Mouse (Mus musculus): ENCODE data around the gene Aak1.

Aak1 gene

GRCm38 (mm10) chr6:86848915-86849644, at the start of gene Aak1:
TSS of gene Aak1 (plus strand) at chr6:86849517.
- peak; percentile 85 for DNase-seq (ENCODE audit: extremely low read depth, insufficient read length, low spot score)

GRCm38 (mm10) chr6:86800467-86800866, 48.9 kb upstream of the Aak1 start:
- no peak for DNase-seq (ENCODE audit: extremely low read depth, insufficient read length, low spot score)

DNA sequence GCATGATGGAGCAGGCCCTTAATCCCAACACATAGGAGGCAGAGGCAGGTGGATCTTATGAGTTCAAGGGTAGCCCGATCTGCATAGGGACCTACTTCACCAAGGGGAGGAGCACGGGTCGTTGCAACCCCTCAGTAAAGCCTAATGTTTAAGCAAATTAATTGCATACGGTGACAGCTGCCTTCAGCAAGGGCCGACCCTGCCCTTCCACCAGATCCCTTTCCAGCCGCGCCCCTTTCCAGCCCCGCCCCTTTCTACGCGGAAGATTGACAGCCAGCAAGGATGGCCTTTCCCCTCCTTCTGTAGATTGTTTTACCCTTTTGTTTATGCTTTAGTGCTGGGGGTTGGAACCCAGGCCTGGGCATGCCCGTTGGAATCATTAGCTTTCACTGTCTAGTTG, 47.9 kb upstream of the Aak1 start:
- DNase-seq (ENCODE audit: extremely low read depth, insufficient read length, low spot score): no peak

DNA sequence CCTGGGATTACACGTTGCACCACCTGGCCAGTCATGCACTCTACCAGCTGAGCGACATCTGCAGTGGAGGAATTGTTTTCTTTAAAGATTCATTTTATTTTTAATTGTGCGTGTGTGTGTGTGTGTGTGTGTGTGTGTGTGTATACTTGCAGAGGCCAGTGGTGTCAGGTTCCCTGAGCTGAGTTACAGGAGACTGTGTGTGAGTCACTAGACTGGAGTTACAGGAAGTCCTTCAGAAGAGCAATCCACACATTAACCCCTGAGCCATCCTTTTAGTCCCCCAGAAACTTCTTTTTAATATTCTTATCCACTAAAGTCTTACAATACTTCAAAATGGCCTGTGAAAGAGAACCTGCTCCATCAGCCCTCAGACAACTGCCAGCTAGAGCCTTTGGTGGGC, 44.7 kb upstream of the Aak1 start:
- no peak for DNase-seq (ENCODE audit: extremely low read depth, insufficient read length, low spot score)

DNA sequence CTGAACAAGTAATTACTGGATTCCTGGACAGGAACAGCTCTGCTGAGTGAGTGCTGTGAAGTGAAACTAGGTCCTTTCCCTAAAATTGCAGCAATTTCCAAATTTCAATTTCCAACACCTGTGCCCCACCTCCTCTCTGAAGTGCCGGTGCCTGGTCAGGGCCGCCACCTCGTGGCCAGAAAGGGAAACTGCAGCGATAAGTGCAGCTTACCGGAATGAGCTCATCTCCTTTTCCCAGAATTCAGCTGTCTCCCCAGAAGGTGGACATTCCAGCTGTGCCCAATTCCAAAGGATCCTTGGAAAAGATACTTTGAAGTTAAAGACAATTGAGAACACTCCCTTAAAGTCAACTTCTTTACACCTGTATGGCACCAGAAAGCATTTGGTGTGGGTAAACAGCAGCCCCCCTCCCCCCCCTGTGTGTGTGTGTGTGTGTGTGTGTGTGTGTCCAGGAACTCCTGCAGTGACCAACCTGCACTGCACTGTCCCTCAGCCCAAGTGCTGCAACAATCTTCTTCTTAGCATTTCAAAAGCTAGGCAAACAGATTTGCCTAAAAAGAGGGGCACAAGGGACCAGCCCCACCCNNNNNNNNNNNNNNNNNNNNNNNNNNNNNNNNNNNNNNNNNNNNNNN, 42.7 kb upstream of the Aak1 start:
- peak; percentile 34 for DNase-seq (ENCODE audit: extremely low read depth, insufficient read length, low spot score)

DNA sequence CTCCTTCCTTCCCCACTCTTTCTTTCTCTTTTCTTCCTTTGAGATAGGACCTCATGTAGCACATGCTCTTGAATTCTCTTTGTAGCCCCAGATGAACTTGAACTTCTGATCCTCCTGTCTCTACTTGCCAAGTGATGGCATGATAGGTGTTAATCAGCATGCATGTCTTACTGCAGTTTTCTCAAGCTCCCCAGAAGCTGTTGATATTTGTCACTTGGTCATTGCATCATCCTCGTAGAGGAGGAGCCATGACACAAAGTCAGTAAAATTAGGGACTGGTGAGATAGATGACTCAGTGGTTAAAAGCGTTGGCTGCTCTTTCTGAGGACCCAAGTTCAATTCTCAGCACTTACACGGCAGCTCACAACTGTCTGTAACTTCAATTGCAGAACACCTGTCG, 36.4 kb upstream of the Aak1 start:
- no peak for DNase-seq (ENCODE audit: extremely low read depth, insufficient read length, low spot score)

GRCm38 (mm10) chr6:86813341-86813740, 36.0 kb upstream of the Aak1 start:
- no peak for DNase-seq (ENCODE audit: extremely low read depth, insufficient read length, low spot score)

DNA sequence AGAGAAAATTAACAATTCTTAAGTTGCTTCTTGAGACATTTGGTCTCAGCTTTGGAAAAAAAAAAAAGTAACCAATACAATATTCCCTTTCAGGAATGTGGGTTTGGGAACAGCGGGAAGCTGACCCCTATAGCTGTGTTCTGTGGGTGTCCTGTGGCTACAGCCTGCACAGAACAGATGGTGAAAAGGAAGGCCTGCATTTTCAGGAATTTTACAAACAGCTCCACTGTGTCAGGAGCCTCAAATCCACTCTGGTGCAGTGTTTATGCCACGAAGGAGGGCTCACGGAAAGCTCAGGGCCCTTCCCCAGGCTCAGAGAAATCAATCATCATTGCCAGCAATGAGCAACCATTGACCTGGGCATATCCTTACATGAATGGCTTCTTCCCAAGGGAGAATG, 34.4 kb upstream of the Aak1 start:
- DNase-seq (ENCODE audit: extremely low read depth, insufficient read length, low spot score): no peak

- no peak for DNase-seq (ENCODE audit: extremely low read depth, insufficient read length, low spot score)
These were observed 33.9 kb upstream of the Aak1 start for GRCm38 (mm10) chr6:86815436-86815835.

DNA sequence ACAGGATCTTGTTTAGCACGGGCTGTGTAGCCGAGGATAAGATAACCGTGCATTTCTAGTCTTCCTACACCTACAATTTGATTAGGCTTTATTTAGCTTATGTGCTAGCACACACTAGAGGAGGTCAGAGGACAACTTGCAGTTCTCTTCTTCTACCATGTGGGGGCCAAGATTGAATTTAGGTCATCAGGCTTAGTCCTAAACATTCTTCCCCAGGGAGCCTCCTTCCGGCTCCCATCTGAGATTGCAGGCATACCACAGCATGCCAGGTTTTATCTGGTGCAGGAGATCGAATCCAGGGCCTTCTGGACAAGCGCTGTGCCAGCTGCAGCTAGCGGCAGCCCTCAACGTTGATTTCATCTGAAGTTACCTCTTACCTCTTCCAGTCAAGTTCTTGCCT, 32.7 kb upstream of the Aak1 start:
- peak; percentile 40 for DNase-seq (ENCODE audit: extremely low read depth, insufficient read length, low spot score)

- DNase-seq (ENCODE audit: extremely low read depth, insufficient read length, low spot score): no peak
These were observed 30.4 kb upstream of the Aak1 start for GRCm38 (mm10) chr6:86818914-86819313.

DNA sequence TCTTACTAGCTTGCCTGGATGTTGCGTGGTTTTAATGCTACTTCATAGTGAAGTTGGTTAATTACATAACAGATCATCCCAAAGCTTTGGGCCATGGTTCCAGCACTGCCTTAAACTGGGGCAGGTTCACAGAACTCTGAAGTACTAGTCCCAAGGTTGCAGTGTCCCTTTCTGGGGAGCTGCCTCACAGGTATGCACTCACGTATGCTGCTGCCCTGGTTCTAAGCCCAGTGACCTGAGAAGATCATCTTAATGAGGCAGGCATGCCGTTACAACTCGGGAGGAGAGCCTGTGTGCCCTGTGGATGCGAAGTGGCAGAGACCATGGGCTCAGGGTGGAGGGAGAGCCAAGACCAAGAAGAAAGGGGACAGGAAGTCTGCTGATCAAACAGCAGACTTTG, 29.4 kb upstream of the Aak1 start:
- DNase-seq (ENCODE audit: extremely low read depth, insufficient read length, low spot score): no peak

DNA sequence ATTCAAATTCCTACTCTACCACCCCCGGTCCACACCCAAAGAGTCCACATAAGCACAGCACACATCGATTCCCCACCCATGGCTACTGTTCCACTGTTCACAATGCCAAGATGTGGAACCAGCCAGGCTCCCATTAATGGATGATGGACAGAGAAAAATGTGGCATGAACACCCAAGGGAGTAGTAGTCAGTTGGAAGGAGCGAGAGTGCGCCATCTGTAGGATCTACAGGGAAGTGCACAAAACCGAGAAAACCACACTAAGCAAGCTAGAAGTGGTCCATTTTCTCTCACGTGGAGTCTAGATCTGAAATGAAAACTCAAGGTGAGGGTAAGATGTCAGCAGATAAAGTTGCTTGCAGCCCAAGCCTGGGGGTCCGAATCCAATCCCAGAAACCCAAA, 28.6 kb upstream of the Aak1 start:
- no peak for DNase-seq (ENCODE audit: extremely low read depth, insufficient read length, low spot score)

GRCm38 (mm10) chr6:86822285-86823050, 26.8 kb upstream of the Aak1 start:
- peak; percentile 18 for DNase-seq (ENCODE audit: extremely low read depth, insufficient read length, low spot score)

- no peak for DNase-seq (ENCODE audit: extremely low read depth, insufficient read length, low spot score)
These were observed 26.3 kb upstream of the Aak1 start for GRCm38 (mm10) chr6:86823051-86823431.

DNA sequence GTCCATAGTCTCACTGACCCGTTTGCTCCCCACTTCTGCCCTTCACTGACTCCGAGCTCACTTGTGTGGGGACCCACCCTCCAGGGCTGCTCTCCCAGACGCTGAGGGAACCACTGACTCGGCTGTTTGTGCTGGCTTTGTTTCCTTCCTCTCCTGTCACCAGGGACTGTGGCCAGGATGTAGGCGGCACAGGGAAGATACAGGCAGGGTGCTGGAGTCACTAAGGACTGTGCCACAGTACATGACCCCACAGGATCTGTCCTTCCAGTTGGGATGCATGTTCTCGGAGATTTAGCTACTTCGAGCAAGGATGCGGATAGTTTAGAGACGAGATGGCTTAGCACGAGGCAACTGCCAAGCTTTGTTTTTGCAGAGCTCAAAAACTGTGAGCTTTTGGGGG, 25.5 kb upstream of the Aak1 start:
- DNase-seq (ENCODE audit: extremely low read depth, insufficient read length, low spot score): no peak

- DNase-seq (ENCODE audit: extremely low read depth, insufficient read length, low spot score): no peak
These were observed 24.9 kb upstream of the Aak1 start for GRCm38 (mm10) chr6:86824401-86824800.

DNA sequence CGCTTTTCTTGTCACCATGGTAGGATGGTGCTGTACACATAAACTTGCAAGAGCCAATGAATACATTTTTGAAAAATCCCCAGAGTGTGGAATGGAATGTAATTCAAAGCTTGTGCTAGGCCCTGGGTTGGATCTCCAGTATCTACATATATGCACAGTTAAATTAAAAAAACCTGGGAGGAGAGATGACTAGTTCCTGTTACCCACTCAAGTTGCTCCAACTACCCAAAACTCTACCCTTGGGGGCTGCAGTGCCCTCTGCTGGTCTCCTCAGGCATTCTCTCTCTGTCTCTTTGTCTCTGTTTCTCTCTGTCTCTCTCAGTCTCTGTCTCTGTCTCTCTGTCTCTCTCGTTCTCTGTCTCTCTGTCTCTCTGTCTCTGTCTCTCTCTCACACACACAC, 21.9 kb upstream of the Aak1 start:
- DNase-seq (ENCODE audit: extremely low read depth, insufficient read length, low spot score): no peak

DNA sequence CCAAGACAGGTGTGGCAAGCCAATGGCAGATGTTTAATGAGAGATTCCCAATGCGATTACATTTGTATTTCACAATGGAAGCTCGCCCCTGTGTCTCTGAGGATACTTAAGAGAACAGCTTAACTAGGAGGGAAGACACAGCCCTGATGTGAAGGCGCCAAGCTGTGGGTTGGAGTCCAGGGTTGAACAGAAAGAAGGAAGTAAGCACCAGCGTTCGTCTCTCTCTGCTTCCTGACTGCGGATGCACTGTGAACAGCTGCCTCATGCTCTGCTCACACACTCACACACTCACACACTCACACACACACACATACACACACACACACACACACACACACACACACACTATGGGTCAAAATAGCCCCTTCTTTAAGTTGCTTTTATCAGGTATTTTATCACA, 19.5 kb upstream of the Aak1 start:
- DNase-seq (ENCODE audit: extremely low read depth, insufficient read length, low spot score): no peak

DNA sequence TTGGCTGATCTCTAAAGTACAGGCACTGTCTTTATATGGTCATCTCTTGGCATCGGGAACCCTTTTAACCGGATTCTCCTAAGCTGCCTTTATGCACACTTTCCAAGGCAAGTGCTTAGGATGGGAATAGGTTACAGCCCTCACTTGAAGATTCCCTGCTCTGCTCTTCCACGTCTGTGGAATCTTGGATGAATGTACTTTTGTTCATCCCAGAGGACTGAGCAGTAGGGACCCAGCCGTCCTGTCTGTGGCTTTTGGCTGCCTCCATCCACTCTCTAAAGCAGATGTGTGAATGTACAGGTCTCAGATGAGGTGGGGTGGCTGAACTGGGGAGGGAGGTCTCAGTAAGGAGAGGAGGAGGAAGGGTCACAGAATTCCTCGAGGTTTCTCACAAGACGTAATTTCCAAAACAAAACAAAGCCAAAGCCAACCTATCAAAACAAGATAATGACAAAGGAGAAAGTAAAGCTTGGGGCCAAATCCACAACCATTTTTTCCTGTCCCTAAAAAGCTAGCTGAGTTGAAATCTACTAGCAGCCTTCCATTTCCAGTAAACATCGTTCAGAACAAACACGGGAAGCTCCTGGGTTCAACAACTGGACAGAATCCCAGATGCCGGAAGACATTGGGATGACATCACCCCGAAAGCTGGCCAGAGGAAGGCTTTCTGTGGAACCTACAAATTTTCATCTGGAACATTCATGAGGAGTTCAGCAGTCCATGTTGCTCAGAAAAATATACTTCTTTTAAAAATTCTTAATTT, 18.4 kb upstream of the Aak1 start:
- peak; percentile 33 for DNase-seq (ENCODE audit: extremely low read depth, insufficient read length, low spot score)

Data from 3134 (cell line).